Mouse (Mus musculus) 3T3-L1 (cell line): ENCODE measurements around the gene Rpl13.

Source experiments
- DNase-seq: peaks from one replicate; pipeline ENCODE4 v3.0.0-alpha.2; 2015; ENCODE audit warnings: low read depth, low spot score

Rpl13 gene

GRCm38 (mm10) chr8:123101735-123102685 lies at the start of gene Rpl13:
Gene Rpl13, plus strand, starts transcription at chr8:123102350.
- DNase-seq, result peak; percentile 97

- no peak for DNase-seq
Measured at GRCm38 (mm10) chr8:123062721-123063120, 39.4 kb upstream of the Rpl13 start, which contains the start of gene Spg7. Gene Spg7, plus strand, starts transcription at chr8:123062942.

- no peak for DNase-seq
Measured at GRCm38 (mm10) chr8:123064072-123064471, 38.1 kb upstream of the Rpl13 start.

- DNase-seq, result peak; percentile 47
Measured at GRCm38 (mm10) chr8:123064809-123065213, 37.3 kb upstream of the Rpl13 start.

- DNase-seq, result peak; percentile 95
Measured at GRCm38 (mm10) chr8:123065214-123066100, 36.7 kb upstream of the Rpl13 start.

- peak; percentile 78 for DNase-seq
Measured at GRCm38 (mm10) chr8:123066101-123066683, 36.0 kb upstream of the Rpl13 start.

- DNase-seq, result peak; percentile 82
Measured at GRCm38 (mm10) chr8:123071176-123071575, 31.0 kb upstream of the Rpl13 start.

- DNase-seq, result no peak
Measured at GRCm38 (mm10) chr8:123077213-123077612, 24.9 kb upstream of the Rpl13 start.

GRCm38 (mm10) chr8:123082993-123083392 lies 19.2 kb upstream of the Rpl13 start:
- DNase-seq, result no peak

GRCm38 (mm10) chr8:123083610-123084009 lies 18.5 kb upstream of the Rpl13 start:
- no peak for DNase-seq

- no peak for DNase-seq
Measured at GRCm38 (mm10) chr8:123087289-123087688, 14.9 kb upstream of the Rpl13 start.

GRCm38 (mm10) chr8:123097216-123097615 lies 4.9 kb upstream of the Rpl13 start:
- no peak for DNase-seq

GRCm38 (mm10) chr8:123097786-123098584 lies 4.2 kb upstream of the Rpl13 start:
- DNase-seq, result no peak

- DNase-seq, result peak; percentile 95
Measured at GRCm38 (mm10) chr8:123100288-123100687, 1.9 kb upstream of the Rpl13 start.

GRCm38 (mm10) chr8:123101244-123101643 lies 906 bp upstream of the Rpl13 start:
- peak; percentile 27 for DNase-seq

- peak; percentile 31 for DNase-seq
Measured at GRCm38 (mm10) chr8:123102855-123103254, 705 bp downstream of the Rpl13 start.

GRCm38 (mm10) chr8:123103285-123103684 lies 1.1 kb downstream of the Rpl13 start:
- peak; percentile 28 for DNase-seq

GRCm38 (mm10) chr8:123104046-123104767 lies 2.1 kb downstream of the Rpl13 start:
- DNase-seq, result peak; percentile 50

- peak; percentile 91 for DNase-seq
Measured at GRCm38 (mm10) chr8:123105553-123106326, 3.6 kb downstream of the Rpl13 start.
